Mouse (Mus musculus): ENCODE measurements around the gene Spats2l.

Spats2l gene

GRCm38 (mm10) chr1:57889803-57890202 lies 115.8 kb downstream of the Spats2l start:
- DNase-seq (ENCODE audit: inconsistent age in 2 of 2, low spot score in 1 of 2) = no peak

DNA sequence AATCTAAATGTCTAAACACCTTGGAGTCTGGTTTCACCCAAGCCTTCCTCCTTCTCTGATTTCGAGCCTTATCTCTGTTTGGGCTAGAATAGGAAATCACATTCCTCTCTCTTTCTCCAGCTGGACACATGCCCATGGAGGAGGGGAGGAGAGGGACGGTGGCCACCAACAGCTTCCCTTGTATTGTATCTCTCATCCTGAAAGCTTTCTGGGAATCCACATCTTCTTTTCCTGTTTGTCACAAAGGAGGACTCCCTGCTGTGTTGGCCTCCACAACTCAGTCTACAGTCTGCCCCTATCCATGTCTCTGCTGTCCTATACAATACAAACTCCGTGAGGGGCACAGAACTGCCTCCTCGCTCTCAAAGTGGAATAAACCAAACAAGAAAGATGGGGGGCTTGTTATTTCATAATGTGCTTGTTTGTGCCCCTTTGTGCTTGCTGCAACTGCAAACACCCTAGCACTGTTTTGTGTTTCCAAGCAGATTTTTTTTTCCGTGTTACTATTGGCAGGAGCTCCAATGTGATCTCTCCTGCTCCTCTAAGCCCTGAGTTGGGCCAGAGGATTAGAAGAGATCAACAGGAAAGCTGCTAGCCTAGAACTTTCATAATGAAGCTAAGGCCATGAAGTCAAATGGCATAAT lies 116.4 kb downstream of the Spats2l start:
- DNase-seq (ENCODE audit: inconsistent age in 2 of 2, low spot score in 1 of 2) = peak in 1 of 2 experiments; percentile 51

- DNase-seq (ENCODE audit: inconsistent age in 2 of 2, low spot score in 1 of 2) = no peak
Observed at GRCm38 (mm10) chr1:57890903-57891267, 116.9 kb downstream of the Spats2l start.

DNA sequence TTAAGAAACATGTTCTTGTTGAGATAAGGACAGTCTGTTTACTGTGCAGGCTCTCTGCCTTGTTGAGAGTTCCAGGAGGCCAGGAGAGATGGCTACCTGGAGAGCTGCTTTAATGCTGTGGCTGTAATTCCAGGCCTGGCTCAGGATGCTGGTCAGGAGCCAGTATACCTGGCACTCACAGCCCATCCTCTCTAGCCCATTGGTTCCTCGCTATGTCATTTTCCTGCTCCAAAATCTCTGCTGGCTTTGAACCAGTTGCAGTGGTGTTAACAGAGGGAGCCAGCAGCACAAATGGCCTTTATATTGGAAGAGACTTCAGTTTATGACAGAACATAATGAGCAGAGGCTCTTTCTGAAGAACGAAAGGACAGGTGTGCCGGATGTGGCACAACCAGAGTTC lies 127.5 kb downstream of the Spats2l start:
- no peak for DNase-seq (ENCODE audit: inconsistent age in 2 of 2, low spot score in 1 of 2)

DNA sequence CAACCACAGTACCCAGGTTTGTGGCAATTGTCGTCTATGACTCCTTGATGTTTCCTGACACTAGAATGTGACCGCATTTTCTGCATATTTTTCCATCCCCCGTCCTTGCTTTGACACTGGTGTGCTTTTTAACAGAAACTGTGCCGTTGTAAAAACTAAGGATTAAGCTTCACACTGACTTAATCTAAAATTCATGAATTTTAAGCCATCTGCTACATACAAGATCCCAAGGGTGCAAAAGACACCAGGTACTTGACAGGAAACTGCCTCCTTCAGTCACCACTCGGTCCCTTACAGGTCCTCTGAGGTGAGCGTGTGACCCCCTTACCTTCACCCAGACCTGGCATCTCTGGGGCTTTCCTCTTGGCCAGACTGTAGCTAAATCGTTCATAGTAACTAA lies 129.8 kb downstream of the Spats2l start:
- no peak for DNase-seq (ENCODE audit: inconsistent age in 2 of 2, low spot score in 1 of 2)

GRCm38 (mm10) chr1:57905912-57906311 lies 131.9 kb downstream of the Spats2l start:
- DNase-seq (ENCODE audit: inconsistent age in 2 of 2, low spot score in 1 of 2) = no peak

GRCm38 (mm10) chr1:57906312-57906711 lies 132.3 kb downstream of the Spats2l start:
- no peak for DNase-seq (ENCODE audit: inconsistent age in 2 of 2, low spot score in 1 of 2)

DNA sequence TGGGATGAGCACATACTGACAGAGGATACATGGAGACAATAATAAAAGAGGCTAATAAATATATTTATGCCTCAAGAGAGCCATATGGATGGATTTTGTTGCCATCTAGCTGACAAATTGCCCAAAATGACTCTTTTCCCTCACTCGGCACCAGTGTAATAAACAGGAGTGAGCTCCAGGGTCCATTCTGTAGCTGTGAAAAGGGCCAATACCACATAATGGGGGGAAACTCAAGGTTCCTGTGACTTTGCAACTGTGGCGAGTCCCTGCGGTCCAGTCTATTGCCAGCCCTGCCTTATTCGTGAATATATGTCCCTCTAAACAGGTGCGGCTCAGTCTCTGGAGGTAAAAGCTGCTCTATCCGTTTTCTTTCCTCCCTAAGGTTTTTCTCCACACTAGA lies 137.6 kb downstream of the Spats2l start:
- DNase-seq (ENCODE audit: inconsistent age in 2 of 2, low spot score in 1 of 2) = no peak

GRCm38 (mm10) chr1:57917342-57917741 lies 143.4 kb downstream of the Spats2l start:
- DNase-seq (ENCODE audit: inconsistent age in 2 of 2, low spot score in 1 of 2) = no peak

DNA sequence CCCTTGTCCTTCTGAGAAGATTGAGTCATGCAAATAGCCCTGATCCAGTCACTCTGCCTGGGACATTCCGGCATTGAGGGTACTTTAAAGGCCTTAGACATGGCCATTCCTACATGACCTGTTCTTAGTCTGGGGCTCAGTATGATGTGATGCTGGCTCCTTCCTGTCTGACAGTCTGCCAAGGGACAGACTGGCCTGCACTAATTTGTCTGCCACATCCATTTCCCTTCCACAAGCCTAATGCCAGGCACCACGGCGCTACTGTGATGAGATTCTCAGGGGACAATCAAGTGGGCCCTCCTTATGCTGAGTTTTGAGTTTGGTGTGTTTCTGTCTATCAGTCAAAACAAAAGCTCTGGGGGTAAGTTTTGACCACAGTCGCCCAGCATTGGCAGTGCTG lies 144.6 kb downstream of the Spats2l start:
- DNase-seq (ENCODE audit: inconsistent age in 2 of 2, low spot score in 1 of 2) = peak in 1 of 2 experiments; percentile 24

DNA sequence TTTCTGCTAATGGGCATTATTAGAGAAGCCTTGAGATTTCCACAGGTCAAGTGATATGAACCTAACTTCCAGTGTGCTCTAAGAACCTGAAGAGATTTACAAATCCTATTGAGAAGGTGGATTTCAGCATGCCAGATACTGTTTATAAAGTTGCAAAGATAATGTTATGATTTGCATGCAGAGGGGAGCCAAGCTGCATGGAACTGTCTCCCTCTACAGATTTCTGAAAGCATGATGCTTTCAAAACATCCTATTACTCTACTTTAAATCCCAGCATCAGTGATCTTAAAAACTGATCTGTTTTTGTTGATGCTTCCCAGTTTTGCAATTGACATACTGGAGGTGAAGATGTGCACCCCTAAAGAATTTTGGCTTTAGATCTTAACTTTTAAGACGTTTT lies 160.3 kb downstream of the Spats2l start:
- no peak for DNase-seq (ENCODE audit: inconsistent age in 2 of 2, low spot score in 1 of 2)

DNA sequence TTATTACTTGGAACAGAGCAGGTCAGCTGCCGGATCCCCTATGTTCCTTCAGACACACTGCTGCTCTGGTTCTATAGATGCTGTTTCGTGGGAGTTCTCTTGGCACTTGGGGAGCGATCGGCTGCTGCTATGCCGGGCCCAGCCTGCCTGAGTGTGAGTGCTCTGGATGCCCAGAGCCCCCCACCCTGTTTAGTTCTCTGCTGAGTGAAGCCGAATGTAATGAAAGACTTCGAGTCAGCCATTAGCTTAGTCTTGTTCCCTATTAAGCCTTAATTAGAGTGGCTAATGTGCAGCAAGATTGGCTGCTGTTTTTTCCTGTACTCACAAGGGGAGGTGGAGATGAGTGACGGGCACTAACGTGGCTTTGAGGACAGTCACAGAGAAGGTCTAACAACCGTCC lies 166.7 kb downstream of the Spats2l start:
- no peak for DNase-seq (ENCODE audit: inconsistent age in 2 of 2, low spot score in 1 of 2)

DNA sequence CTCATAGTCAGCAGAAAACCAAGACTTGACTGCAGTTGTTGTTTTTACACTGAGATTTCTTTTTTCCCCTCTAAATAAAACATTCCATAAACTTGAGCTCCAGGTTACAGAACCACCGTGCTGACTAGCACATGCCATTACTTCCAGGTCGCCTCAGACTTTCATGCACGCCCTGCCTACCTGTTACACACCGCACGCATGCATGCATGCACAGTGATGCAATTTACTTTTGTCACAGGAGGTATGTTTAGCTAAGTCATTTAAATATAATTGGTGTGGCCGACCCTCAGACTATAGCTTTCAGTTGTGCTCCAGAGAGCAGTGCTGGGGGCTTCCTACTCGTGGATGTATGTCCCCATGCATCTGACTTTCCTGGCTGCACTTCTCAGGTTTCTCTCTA lies 167.1 kb downstream of the Spats2l start:
- DNase-seq (ENCODE audit: inconsistent age in 2 of 2, low spot score in 1 of 2) = no peak

GRCm38 (mm10) chr1:57941734-57942133 lies 167.8 kb downstream of the Spats2l start:
- no peak for DNase-seq (ENCODE audit: inconsistent age in 2 of 2, low spot score in 1 of 2)

DNA sequence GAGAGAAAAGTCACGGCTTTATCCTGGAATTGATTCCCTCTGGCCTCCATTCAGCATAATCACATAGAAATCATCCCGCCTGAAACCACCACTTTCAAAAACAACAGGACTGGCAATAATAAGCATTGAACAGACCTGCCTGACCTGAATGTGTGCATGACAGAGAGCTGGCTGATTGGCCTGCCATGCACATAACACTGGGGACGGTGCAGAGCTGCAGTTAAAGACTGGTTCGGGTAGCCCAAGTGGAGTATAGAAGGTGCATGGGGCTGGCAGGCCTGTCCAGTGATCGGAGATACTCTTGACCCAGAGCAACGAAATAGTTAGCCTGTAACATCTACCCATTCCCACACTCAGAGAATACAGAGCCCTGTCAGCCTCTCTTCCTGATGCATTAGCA lies 168.3 kb downstream of the Spats2l start:
- no peak for DNase-seq (ENCODE audit: inconsistent age in 2 of 2, low spot score in 1 of 2)

DNA sequence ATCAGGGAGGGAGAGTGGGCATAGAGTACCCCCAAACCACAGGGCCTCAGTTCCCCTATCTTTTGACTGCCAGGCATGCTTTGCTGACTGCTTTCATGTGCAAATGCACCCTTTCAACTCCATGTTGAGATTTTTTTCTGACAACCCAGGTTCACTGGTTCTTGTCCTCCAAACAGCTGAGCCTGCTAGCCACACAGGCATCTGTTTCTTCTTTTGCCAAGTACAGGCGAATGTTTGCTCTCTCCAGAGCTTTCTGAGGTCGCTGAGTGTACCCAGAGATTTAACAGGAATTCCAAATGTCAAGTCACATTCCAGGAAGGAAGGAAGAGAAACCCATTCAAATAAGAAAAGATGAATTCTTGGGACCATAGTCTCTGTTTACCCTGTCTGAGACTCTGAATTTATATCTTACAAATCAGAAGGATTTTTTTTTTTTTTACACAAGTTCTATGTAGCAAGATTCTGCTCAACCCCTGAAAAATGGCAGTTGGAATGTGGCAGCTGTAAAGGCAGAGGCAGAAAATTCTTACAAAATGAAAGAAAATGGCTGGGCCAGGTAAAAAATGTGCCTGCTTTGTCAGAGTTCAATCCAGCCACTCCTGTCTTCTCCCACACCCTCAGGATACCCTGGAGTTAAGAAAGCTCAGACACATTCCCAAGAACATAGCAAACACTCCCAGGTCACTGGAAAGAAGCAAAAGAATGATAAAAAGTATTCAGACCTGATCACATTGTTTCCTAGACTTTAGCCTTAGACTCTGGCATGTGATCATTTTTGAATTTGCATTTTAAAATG lies 173.8 kb downstream of the Spats2l start:
- DNase-seq (ENCODE audit: inconsistent age in 2 of 2, low spot score in 1 of 2) = no peak

GRCm38 (mm10) chr1:57949195-57949594 lies 175.2 kb downstream of the Spats2l start:
- DNase-seq (ENCODE audit: inconsistent age in 2 of 2, low spot score in 1 of 2) = peak in 1 of 2 experiments; percentile 54

GRCm38 (mm10) chr1:57949716-57950115 lies 175.8 kb downstream of the Spats2l start:
- DNase-seq (ENCODE audit: inconsistent age in 2 of 2, low spot score in 1 of 2) = no peak

GRCm38 (mm10) chr1:57952509-57952908 lies 178.5 kb downstream of the Spats2l start:
- DNase-seq (ENCODE audit: inconsistent age in 2 of 2, low spot score in 1 of 2) = no peak

DNA sequence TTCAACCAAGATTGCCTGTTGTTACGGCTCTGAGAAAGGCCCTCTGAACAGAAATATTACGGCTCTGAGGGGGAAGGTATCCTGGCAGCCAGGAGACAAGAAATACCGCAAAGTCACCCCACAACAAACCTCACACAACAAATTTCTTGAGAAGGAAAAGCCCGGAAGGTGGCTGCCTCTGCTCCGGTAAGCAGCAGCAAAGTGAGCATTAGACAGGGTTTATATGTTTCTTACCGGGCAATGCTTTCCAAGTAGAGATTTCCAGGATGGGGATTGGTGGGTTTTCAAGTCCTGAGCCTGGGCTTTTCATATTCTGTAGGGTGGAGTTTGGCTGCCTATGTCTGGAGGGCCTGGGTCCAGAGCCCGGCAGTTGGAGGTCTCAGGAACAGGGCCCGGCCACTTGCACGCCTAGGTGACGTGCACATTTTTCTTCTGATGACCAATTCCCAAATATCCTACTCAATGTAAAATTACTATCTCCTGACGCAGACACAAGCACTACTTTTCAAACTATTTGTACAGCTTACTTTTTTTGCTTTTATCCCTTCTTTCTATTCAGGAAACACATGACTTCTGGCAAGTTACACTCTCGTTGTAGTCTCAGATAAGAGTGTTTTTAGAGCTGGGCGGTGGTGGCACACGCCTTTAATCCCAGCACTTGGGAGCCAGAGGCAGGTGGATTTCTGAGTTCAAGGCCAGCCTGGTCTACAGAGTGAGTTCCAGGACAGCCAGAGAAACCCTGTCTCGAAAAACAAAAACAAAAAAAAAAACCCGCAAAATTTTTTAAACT lies 179.8 kb downstream of the Spats2l start:
- DNase-seq (ENCODE audit: inconsistent age in 2 of 2, low spot score in 1 of 2) = no peak

DNA sequence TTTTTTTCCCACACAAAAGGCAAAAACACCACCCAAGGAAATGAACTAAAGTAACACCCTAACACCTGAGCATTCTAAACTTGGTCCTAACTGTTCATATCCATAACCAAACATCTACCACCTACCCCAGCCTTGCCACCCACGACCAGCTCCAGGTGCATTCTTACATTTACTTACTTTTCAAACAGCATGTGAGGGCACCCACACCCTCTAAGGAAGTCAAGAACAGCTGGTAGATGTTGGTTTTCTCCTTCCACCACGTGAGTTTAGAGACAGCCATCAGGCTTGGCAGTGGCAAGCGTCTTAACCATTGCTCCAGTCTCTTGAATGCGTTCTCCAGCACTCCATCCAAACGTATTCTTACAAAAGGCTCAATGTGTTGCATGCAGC lies 180.4 kb downstream of the Spats2l start:
- DNase-seq (ENCODE audit: inconsistent age in 2 of 2, low spot score in 1 of 2) = no peak

DNA sequence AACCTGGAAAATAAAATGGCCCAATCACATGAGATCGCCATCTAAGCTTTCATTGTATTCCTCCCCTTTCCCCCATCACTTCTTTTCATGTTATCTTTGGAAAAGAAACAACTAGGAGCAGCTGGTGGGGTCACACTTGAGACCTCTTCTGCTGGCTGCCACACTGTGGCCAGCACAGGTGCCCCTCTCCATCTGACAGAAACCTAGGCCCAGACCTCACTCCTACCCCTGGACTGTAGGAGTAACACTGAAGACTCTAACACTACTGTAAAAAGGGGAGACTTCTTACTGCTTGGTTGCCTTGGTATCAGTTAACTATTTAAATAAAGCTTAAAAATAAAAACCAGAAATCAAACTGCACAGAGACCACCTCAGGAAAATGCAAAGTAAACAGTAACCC lies 181.8 kb downstream of the Spats2l start:
- no peak for DNase-seq (ENCODE audit: inconsistent age in 2 of 2, low spot score in 1 of 2)
